In genomic region chr11:106527926-106528325, GRCm38 (mm10) we compare ENCODE assay signal across 15 mouse cellular contexts.
"Had no signal": no experiment of that assay in that cellular context is flagged by ENCODE, and none has a peak within 500 bp of the region (broad histone marks: within the 10 kb centered on the region; RNA-seq: fewer than 3 reads in every experiment).

No protein-coding gene starts in this region.

- H3K4me3 ChIP-seq: intestine, embryonic 15.5 days; neural tube, embryonic 12.5 days; neural tube, embryonic 15.5 days; stomach, embryonic 15.5 days had no signal

- H3K9me3 ChIP-seq: intestine, embryonic 15.5 days; neural tube, embryonic 12.5 days; neural tube, embryonic 15.5 days; stomach, embryonic 15.5 days had no signal

- H3K27ac ChIP-seq: intestine, embryonic 15.5 days; kidney, postnatal 0 days; liver, embryonic 14.5 days; neural tube, embryonic 12.5 days; neural tube, embryonic 15.5 days; stomach, embryonic 15.5 days had no signal

- H3K4me1 ChIP-seq: intestine, embryonic 15.5 days; neural tube, embryonic 12.5 days; neural tube, embryonic 15.5 days; stomach, embryonic 15.5 days had no signal

- H3K4me2 ChIP-seq: intestine, embryonic 15.5 days; midbrain, embryonic 11.5 days; neural tube, embryonic 12.5 days; neural tube, embryonic 15.5 days; stomach, embryonic 15.5 days had no signal

- H3K9ac ChIP-seq: intestine, embryonic 15.5 days; liver, embryonic 14.5 days; neural tube, embryonic 12.5 days; neural tube, embryonic 15.5 days; stomach, embryonic 15.5 days had no signal

- DNase-seq: lung, adult 2 months; lung, postnatal 14 days; lung, postnatal 4 days; midbrain, embryonic 14.5 days; right cerebral cortex, adult 18-20 months; right cerebral cortex, postnatal 25 days; spleen, adult 18-20 months; thymus, postnatal 25 days had no signal

- H3K27me3 ChIP-seq: intestine, embryonic 15.5 days; neural tube, embryonic 12.5 days; neural tube, embryonic 15.5 days; stomach, embryonic 15.5 days had no signal

- H3K36me3 ChIP-seq: intestine, embryonic 15.5 days; neural tube, embryonic 12.5 days had no signal

- ATAC-seq: intestine, embryonic 15.5 days had no signal
